Mouse (Mus musculus): Measurements from ENCODE around the gene Lgi4.

- TF ChIP-seq MYOD1 (IDR thresholded peaks at IDR 0.05; ENCODE audit: control insufficient read depth in 1 of 3, insufficient read length in 2 of 3, low read depth in 2 of 3) (no peak), POLR2A (IDR thresholded peaks at IDR 0.05; ENCODE audit: insufficient read length, low read depth) (no peak), POLR2AphosphoS2 (IDR thresholded peaks at IDR 0.05; ENCODE audit: insufficient read length, low read depth) (no peak), USF1 (IDR thresholded peaks at IDR 0.05; ENCODE audit: low read depth) (no peak), TCF12 (IDR thresholded peaks at IDR 0.05; ENCODE audit: insufficient read depth, poor library complexity, severe bottlenecking) (no peak)
Observed at GRCm38 (mm10) chr7:31077885-31078445, 18.8 kb downstream of the Lgi4 start.
